Mouse (Mus musculus): ENCODE measurements around the gene Lbx1.

The Lbx1 gene

GRCm38 (mm10) chr19:45235766-45236362, at the start of gene Lbx1:
Gene Lbx1 (minus strand): TSS chr19:45235812.
- peak; percentile 56 for DNase-seq (ENCODE audit: low spot score)

GRCm38 (mm10) chr19:45283302-45283701, 47.7 kb upstream of the Lbx1 start:
- peak; percentile 74 for DNase-seq (ENCODE audit: low spot score)

GRCm38 (mm10) chr19:45276196-45276595, 40.6 kb upstream of the Lbx1 start:
- no peak for DNase-seq (ENCODE audit: low spot score)

- DNase-seq (ENCODE audit: low spot score): no peak
These were observed 36.4 kb upstream of the Lbx1 start for GRCm38 (mm10) chr19:45271986-45272385.

DNA sequence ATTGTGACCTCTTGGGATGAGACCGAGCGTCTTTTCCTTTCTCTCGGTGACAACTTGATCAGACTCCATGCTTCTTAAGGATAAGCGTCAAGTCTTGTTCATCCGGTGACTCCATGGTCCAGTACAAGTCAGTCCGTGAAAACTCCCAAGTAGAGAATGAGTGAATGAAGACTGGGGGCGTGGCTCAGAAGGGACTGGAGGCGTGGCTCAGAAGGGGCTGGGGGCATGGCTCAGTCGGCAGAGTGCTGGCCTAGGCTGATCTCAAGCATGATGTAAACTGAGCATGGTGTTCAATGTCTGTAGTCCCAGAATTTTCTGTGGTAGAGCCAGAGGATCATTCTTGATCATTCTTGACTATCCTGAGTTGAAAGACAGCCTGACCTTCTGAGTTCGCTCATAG, 27.4 kb upstream of the Lbx1 start:
- no peak for DNase-seq (ENCODE audit: low spot score)

- no peak for DNase-seq (ENCODE audit: low spot score)
These were observed 22.1 kb upstream of the Lbx1 start for GRCm38 (mm10) chr19:45257414-45258326.

- no peak for DNase-seq (ENCODE audit: low spot score)
These were observed 19.2 kb upstream of the Lbx1 start for GRCm38 (mm10) chr19:45254806-45255205.

- DNase-seq (ENCODE audit: low spot score): no peak
These were observed 16.8 kb upstream of the Lbx1 start for GRCm38 (mm10) chr19:45252436-45252835.

- DNase-seq (ENCODE audit: low spot score): no peak
These were observed 13.1 kb upstream of the Lbx1 start for GRCm38 (mm10) chr19:45248691-45249090.

- DNase-seq (ENCODE audit: low spot score): peak; percentile 72
These were observed 8.5 kb upstream of the Lbx1 start for GRCm38 (mm10) chr19:45243918-45244700.

GRCm38 (mm10) chr19:45243264-45243602, 7.6 kb upstream of the Lbx1 start:
- no peak for DNase-seq (ENCODE audit: low spot score)

DNA sequence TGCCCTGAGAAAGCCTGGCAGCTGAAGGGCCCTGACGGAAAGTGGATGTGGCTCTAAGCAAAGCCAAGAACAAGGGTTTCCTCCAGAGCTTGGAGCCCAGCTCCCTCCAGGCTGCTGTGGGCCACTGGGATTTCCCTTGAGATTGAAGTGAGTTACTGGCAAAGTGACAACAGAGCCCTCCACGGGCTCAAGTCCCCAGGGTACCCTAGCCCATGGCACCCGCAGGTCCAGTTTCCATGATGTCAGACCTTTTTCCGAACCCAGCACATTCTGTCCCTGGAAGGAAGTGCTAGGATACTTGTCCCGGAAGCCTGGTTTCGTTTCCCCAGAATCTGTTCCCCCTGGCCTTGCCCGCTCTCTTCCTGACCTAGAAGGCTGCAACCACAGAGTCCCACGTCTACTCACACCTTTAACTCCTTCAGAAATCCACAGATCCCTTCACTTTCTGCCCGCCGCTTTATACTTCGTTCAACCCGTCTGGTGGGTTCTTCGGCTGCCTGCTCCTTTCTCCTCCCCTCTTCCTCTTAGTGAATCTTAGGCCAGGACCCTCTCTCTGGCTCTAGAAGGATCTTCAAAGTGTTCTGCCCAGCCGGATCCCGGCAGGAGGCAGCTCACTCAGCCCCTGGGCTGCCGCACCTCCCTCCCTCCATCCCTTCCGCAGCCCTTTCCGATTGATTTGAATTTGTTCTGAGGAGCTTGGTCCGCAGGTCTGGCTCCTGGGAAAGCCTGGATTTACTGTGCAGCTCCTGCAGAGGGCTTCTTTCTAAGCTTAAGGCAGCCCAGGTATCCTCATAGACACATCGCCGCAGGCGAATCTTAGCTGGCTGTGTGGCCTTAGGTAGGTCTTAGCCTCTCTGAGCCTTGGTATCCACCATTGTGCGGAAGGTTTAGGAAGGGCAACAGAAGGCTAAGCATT, 7.0 kb upstream of the Lbx1 start:
- DNase-seq (ENCODE audit: low spot score): no peak

- DNase-seq (ENCODE audit: low spot score): no peak
These were observed 6.4 kb upstream of the Lbx1 start for GRCm38 (mm10) chr19:45242017-45242347.

DNA sequence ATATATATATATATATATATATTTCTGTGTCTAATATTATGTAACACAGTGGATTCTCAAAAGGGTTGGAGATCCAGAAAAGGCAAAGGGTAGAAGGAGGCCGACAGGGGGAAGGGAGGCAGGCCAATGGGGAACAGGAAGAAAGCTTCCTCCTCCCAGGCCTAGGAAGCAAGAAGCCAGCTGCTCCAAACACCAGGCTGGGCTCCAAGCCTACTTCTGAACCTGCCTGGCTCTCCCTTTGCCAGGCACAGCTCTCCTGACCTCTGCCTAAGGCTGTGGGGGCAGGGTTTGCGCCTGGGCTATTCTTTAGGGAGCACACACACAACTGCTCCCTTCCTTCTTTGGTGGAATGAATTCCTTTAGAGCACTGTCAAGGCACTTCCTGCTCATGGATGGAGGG, 4.4 kb upstream of the Lbx1 start:
- DNase-seq (ENCODE audit: low spot score): no peak

- no peak for DNase-seq (ENCODE audit: low spot score)
These were observed 3.6 kb upstream of the Lbx1 start for GRCm38 (mm10) chr19:45239191-45239590.

DNA sequence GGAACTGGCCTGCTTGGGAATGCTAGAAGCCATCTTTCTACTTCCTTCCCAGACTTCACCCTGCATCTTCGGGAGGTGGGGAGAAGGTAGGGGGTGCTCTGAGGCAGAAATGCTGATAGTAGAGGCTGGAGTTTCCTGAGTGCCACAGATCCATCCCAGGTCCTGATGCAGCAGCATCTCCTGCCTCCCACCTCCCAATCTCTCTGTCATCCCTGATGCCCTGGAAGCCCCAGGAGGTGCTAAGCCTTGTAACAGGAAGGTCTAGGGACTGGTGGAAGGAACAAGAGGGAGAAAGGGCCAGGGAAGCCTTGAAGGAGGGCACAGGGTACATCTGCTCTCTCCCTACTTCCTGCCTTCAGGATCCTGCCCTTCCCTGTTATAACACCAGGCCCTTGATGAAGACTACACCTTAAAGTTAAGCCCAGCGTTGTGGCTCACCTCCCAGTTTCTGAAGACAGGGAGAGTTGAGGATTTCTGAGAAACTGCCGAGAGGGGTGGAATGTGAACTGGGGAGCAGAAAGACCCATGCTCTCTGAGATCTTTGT, 2.1 kb upstream of the Lbx1 start:
- DNase-seq (ENCODE audit: low spot score): no peak

DNA sequence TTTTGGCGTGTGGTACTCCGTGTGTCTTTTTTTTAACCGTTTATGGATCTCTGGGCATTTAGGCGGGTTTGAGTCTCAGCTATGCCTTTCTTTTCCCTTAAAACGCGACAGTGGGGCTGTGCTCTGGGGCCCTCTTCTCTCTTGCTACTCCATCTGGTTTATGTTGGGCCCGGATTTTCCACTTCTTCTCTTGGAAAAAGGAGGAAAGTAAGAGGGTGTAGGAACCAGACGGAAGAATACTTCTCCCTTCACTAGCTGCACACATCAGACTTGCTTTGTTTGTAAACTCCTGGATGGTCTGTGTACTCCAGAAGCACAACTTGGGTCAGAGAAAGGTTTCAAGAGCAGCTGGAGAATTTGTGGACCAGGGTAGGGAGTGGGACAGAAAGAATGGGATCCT, 1.5 kb upstream of the Lbx1 start:
- DNase-seq (ENCODE audit: low spot score): no peak

GRCm38 (mm10) chr19:45236363-45236942, 841 bp upstream of the Lbx1 start:
- peak; percentile 66 for DNase-seq (ENCODE audit: low spot score)

- DNase-seq (ENCODE audit: low spot score): peak; percentile 29
These were observed 276 bp downstream of the Lbx1 start for GRCm38 (mm10) chr19:45235331-45235741.

GRCm38 (mm10) chr19:45234771-45235231, 811 bp downstream of the Lbx1 start:
- DNase-seq (ENCODE audit: low spot score): peak; percentile 48

GRCm38 (mm10) chr19:45234191-45234770, 1.3 kb downstream of the Lbx1 start:
- no peak for DNase-seq (ENCODE audit: low spot score)
